Mouse (Mus musculus): ENCODE measurements around the gene Dus1l. TPM values are rescaled to one million over a fixed set of nuclear protein-coding genes. Genes with fewer than 3 reads are reported as not detected.

Gene Dus1l
- polyA plus RNA-seq, 1 experiment from 2014 or later = 51.0 TPM

DNA sequence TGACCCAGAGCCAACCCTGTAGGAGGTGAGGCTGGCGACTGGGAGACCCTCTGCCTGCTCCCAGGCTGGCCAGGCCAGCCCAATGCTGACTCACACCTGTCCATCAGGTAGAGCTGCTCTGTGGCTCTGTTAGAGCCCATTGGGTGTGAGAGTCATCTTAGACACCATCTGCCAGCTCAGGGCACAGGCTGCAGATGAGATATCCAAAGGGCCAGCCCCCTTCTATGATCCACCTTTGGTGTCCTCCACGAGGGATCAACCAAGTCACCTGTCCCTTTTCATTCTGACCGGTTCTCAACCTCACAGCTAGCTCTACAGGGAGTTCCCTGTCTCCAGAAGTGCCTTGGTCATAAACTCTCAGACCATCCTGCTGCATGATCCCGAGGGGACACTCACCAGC is 26.1 kb upstream of the Dus1l start:
- peak overlapping the region; percentile 89 for H3K9ac ChIP-seq (ENCODE audit: low read depth, low read length)
- H3K36me3 ChIP-seq (ENCODE audit: control insufficient read depth, insufficient read depth, low read length) = peaks cover 59% of the 10 kb centered on the region

DNA sequence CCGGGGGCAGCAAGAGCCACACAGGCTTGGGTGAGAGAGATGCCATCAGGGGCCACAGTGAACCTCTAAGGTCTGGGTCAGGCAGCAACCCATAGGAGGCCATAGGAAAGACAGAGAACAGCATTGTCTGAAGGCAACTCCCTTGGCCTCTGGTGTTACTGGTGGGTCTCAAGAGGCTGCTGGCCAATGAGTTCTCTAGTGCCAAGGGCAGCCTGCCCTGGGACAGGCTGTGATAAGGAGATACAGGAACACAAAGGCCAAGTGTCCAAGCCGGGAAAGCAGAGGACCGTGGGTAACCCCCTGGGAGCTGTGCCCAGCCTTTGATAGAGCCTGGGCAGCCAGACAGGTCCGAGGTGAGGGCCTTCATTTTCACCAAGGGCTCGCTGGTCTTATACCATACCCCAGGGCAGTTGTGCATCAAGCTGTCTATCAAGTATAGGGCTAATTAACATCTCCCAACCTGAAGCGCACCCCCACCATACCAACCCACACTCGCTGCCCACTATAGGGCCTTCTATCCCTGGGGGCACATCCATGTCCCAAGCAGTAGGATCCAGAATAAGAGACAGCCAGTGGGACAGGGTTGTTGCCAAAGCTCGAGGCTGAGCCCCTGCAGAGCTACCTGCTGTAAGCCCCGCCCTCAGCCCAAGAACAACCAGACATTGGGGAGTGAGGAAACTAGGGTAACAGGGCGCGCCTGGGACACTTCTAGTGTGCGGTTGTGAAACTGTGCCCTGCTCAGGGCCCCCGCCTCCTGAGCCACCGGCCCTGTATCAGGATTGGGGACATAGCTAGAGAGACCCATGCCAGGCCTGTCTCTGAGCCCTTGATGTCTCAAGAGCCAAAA is 25.1 kb upstream of the Dus1l start:
- H3K36me3 ChIP-seq (ENCODE audit: control insufficient read depth, insufficient read depth, low read length) = peaks cover 65% of the 10 kb centered on the region
- no peaks in the 10 kb centered on the region for H3K27me3 ChIP-seq (replicated peaks; ENCODE audit: control insufficient read depth, insufficient read depth, low read length)
- ATAC-seq (ENCODE audit: low read depth) = no peak
- no peak overlapping the region for H3K27ac ChIP-seq (replicated peaks; ENCODE audit: low read depth, low read length)
- no peaks in the 10 kb centered on the region for H3K9me3 ChIP-seq (ENCODE audit: control insufficient read depth, low read length)
- H3K9ac ChIP-seq (ENCODE audit: low read depth, low read length) = peak overlapping the region; percentile 89; the same call in 1 of the 2 replicates
- 79% methylated on average over 14 of the region's 14 CpGs for WGBS
- no peak for DNase-seq (ENCODE audit: low spot score)
- peaks cover 25% of the 10 kb centered on the region for H3K4me1 ChIP-seq (ENCODE audit: control insufficient read depth, insufficient read depth, low read length)
- H3K4me2 ChIP-seq (ENCODE audit: low read depth, low read length) = peak overlapping the region; percentile 86
- H3K4me3 ChIP-seq (ENCODE audit: low read depth, low read length) = peak overlapping the region; percentile 91

More for the DNA sequence above, 26.1 kb upstream of the Dus1l start:
- H3K4me3 ChIP-seq (ENCODE audit: low read depth, low read length) = peak overlapping the region; percentile 91
- no peak for ATAC-seq (ENCODE audit: low read depth)
- peaks cover 25% of the 10 kb centered on the region for H3K4me1 ChIP-seq (ENCODE audit: control insufficient read depth, insufficient read depth, low read length)
- WGBS = 35% methylated on average over 4 of the region's 4 CpGs
- no peaks in the 10 kb centered on the region for H3K9me3 ChIP-seq (ENCODE audit: control insufficient read depth, low read length)
- no peak for DNase-seq (ENCODE audit: low spot score)
- H3K27me3 ChIP-seq (replicated peaks; ENCODE audit: control insufficient read depth, insufficient read depth, low read length) = no peaks in the 10 kb centered on the region
- no peak overlapping the region for H3K27ac ChIP-seq (replicated peaks; ENCODE audit: low read depth, low read length)
- H3K4me2 ChIP-seq (ENCODE audit: low read depth, low read length) = peak overlapping the region; percentile 86

DNA sequence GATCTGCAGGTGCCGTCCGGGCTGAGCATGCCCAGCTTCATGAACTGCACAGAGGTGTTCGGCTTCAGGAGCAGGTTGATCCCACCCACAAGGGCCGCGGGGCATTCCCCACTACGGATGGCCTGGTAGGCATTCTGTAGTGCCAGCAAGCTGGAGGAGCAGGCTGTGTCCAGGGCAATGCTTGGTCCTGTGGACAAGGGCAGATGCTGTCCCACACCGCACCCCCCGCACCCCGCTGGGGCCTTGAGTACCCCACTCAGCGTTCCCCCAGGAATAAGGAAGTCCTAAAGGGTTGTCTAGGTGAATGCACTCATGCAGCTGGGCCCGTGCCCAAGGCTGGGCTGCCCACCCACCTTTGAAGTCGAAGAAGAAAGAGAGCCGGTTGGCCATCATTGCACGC is 24.3 kb upstream of the Dus1l start:
- Histone ChIP-seq H3K27me3 (replicated peaks; ENCODE audit: control insufficient read depth, insufficient read depth, low read length) (no peaks in the 10 kb centered on the region), H3K9me3 (ENCODE audit: control insufficient read depth, low read length) (no peaks in the 10 kb centered on the region), H3K9ac (ENCODE audit: low read depth, low read length) (no peak overlapping the region), H3K36me3 (ENCODE audit: control insufficient read depth, insufficient read depth, low read length) (peaks cover 68% of the 10 kb centered on the region), H3K4me2 (ENCODE audit: low read depth, low read length) (no peak overlapping the region), H3K4me3 (ENCODE audit: low read depth, low read length) (no peak overlapping the region), H3K4me1 (ENCODE audit: control insufficient read depth, insufficient read depth, low read length) (peaks cover 22% of the 10 kb centered on the region), H3K27ac (replicated peaks; ENCODE audit: low read depth, low read length) (no peak overlapping the region)
- DNase-seq (ENCODE audit: low spot score) (no peak), ATAC-seq (ENCODE audit: low read depth) (no peak)
- WGBS = 94% methylated on average over 12 of the region's 14 CpGs

GRCm38 (mm10) chr11:120819556-120819955 is 23.4 kb upstream of the Dus1l start:
- WGBS = 91% methylated on average over 6 of the region's 6 CpGs
- no peak overlapping the region for H3K4me2 ChIP-seq (ENCODE audit: low read depth, low read length)
- H3K9me3 ChIP-seq (ENCODE audit: control insufficient read depth, low read length) = no peaks in the 10 kb centered on the region
- no peak for ATAC-seq (ENCODE audit: low read depth)
- H3K27me3 ChIP-seq (replicated peaks; ENCODE audit: control insufficient read depth, insufficient read depth, low read length) = no peaks in the 10 kb centered on the region
- peaks cover 77% of the 10 kb centered on the region for H3K36me3 ChIP-seq (ENCODE audit: control insufficient read depth, insufficient read depth, low read length)
- no peak for DNase-seq (ENCODE audit: low spot score)
- no peak overlapping the region for H3K4me3 ChIP-seq (ENCODE audit: low read depth, low read length)
- no peak overlapping the region for H3K27ac ChIP-seq (replicated peaks; ENCODE audit: low read depth, low read length)
- peaks cover 15% of the 10 kb centered on the region for H3K4me1 ChIP-seq (ENCODE audit: control insufficient read depth, insufficient read depth, low read length)
- no peak overlapping the region for H3K9ac ChIP-seq (ENCODE audit: low read depth, low read length)

- no peak overlapping the region for H3K9ac ChIP-seq (ENCODE audit: low read depth, low read length)
- H3K27me3 ChIP-seq (replicated peaks; ENCODE audit: control insufficient read depth, insufficient read depth, low read length) = no peaks in the 10 kb centered on the region
- H3K4me1 ChIP-seq (ENCODE audit: control insufficient read depth, insufficient read depth, low read length) = peaks cover 15% of the 10 kb centered on the region
- H3K9me3 ChIP-seq (ENCODE audit: control insufficient read depth, low read length) = no peaks in the 10 kb centered on the region
- WGBS = 98% methylated on average over 13 of the region's 13 CpGs
- no peak for DNase-seq (ENCODE audit: low spot score)
- no peak for ATAC-seq (ENCODE audit: low read depth)
- no peak overlapping the region for H3K4me2 ChIP-seq (ENCODE audit: low read depth, low read length)
- H3K4me3 ChIP-seq (ENCODE audit: low read depth, low read length) = no peak overlapping the region
- H3K27ac ChIP-seq (replicated peaks; ENCODE audit: low read depth, low read length) = no peak overlapping the region
- H3K36me3 ChIP-seq (ENCODE audit: control insufficient read depth, insufficient read depth, low read length) = peaks cover 90% of the 10 kb centered on the region
Measured at GRCm38 (mm10) chr11:120818251-120818650, 22.0 kb upstream of the Dus1l start.

DNA sequence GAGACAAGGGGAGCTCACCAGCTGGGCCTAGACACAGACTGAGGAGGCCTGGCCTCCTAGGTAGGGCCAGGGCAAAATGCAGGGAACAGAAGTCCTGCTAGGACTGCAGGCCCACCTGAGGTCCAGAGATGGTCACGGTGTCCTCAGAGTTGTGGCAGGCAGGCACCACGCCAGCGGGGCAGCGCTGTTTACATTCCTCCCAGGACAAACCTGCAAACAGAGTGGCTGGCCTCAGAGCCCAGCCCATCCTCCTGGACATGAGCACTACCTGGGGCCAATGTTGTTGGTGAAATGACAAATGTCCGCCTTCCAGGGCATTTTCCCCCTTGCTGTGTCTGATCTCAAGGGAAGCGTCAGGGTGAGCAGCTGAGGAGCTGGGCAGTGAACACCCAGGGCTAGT is 21.2 kb upstream of the Dus1l start:
- 96% methylated on average over 6 of the region's 6 CpGs for WGBS

GRCm38 (mm10) chr11:120812068-120812467 is 15.9 kb upstream of the Dus1l start:
- Histone ChIP-seq H3K36me3 (ENCODE audit: control insufficient read depth, insufficient read depth, low read length) (peaks cover 100% of the 10 kb centered on the region), H3K27ac (replicated peaks; ENCODE audit: low read depth, low read length) (no peak overlapping the region), H3K4me2 (ENCODE audit: low read depth, low read length) (no peak overlapping the region), H3K4me3 (ENCODE audit: low read depth, low read length) (no peak overlapping the region), H3K9me3 (ENCODE audit: control insufficient read depth, low read length) (no peaks in the 10 kb centered on the region), H3K9ac (ENCODE audit: low read depth, low read length) (no peak overlapping the region), H3K4me1 (ENCODE audit: control insufficient read depth, insufficient read depth, low read length) (no peaks in the 10 kb centered on the region), H3K27me3 (replicated peaks; ENCODE audit: control insufficient read depth, insufficient read depth, low read length) (no peaks in the 10 kb centered on the region)
- 92% methylated on average over 13 of the region's 16 CpGs for WGBS
- DNase-seq (ENCODE audit: low spot score) = no peak
- ATAC-seq (ENCODE audit: low read depth) = no peak

More for the DNA sequence above, 21.2 kb upstream of the Dus1l start:
- Histone ChIP-seq H3K4me2 (ENCODE audit: low read depth, low read length) (no peak overlapping the region), H3K36me3 (ENCODE audit: control insufficient read depth, insufficient read depth, low read length) (peaks cover 97% of the 10 kb centered on the region), H3K9ac (ENCODE audit: low read depth, low read length) (no peak overlapping the region), H3K27ac (replicated peaks; ENCODE audit: low read depth, low read length) (no peak overlapping the region), H3K4me3 (ENCODE audit: low read depth, low read length) (no peak overlapping the region), H3K9me3 (ENCODE audit: control insufficient read depth, low read length) (no peaks in the 10 kb centered on the region), H3K27me3 (replicated peaks; ENCODE audit: control insufficient read depth, insufficient read depth, low read length) (no peaks in the 10 kb centered on the region), H3K4me1 (ENCODE audit: control insufficient read depth, insufficient read depth, low read length) (peaks cover 11% of the 10 kb centered on the region)
- no peak for DNase-seq (ENCODE audit: low spot score)
- ATAC-seq (ENCODE audit: low read depth) = no peak

DNA sequence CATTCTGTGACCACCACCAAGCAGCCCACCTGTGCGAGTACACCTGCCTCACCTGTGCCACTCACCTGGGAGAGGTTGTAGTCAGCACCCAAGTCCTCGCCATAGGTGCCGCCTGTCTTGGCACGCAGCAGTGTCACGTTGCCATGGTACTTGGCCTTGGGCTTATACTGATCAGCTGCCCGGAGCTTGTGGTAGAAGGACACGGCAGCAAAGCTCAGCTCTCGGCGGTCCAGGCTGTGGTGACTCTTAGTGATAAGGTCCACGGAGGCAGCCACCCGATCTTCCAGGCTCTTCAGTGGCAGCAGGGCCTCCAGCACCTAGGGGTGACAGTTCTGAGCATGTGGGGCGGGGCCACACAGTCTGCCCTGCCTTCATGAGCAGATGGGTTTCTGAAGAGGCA is 11.8 kb upstream of the Dus1l start:
- Histone ChIP-seq H3K27me3 (replicated peaks; ENCODE audit: control insufficient read depth, insufficient read depth, low read length) (no peaks in the 10 kb centered on the region), H3K27ac (replicated peaks; ENCODE audit: low read depth, low read length) (no peak overlapping the region), H3K36me3 (ENCODE audit: control insufficient read depth, insufficient read depth, low read length) (peaks cover 77% of the 10 kb centered on the region), H3K4me1 (ENCODE audit: control insufficient read depth, insufficient read depth, low read length) (no peaks in the 10 kb centered on the region), H3K4me2 (ENCODE audit: low read depth, low read length) (no peak overlapping the region), H3K4me3 (ENCODE audit: low read depth, low read length) (no peak overlapping the region), H3K9ac (ENCODE audit: low read depth, low read length) (no peak overlapping the region), H3K9me3 (ENCODE audit: control insufficient read depth, low read length) (no peaks in the 10 kb centered on the region)
- DNase-seq (ENCODE audit: low spot score) (no peak), ATAC-seq (ENCODE audit: low read depth) (no peak)
- WGBS = 94% methylated on average over 12 of the region's 12 CpGs
